In the genomic region with DNA sequence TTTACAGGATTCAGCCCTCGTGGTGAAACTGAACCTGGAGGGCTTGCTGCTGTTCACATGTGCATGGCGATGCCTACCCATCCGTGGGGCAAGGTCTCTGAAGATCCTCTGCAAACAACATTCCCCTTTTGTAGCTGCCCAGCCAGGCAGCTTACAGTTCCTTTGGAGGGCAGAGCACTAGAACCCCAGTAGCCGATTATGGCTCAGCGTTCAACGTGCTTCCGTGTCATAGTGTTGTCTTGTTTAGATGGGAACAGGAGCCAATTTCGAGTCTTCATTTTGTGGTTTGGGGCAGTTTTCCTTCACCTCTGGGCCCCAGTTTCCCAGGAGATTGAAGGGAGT, we compare ENCODE assay signal across 8 mouse cellular contexts. TPM values are rescaled to one million over a fixed set of nuclear protein-coding genes. Genes with fewer than 3 reads are reported as not detected.
A peak's percentile ranks its signal among the peaks of the same experiment; 100 is the strongest.
DNase-seq lines count a peak whose midpoint lies in the region; ATAC-seq and TF ChIP-seq lines count a peak whose summit lies in the region.

No protein-coding gene starts in this region.

- ATAC-seq in hindbrain, embryonic 11.5 days (ENCODE audit: low FRiP score) = peak; percentile 67; the same call in 1 of the 2 replicates
- ATAC-seq in megakaryocyte progenitor cell, adult 5-6 weeks (replicated peaks; ENCODE audit: poor library complexity) = peak; percentile 5

- H3K4me2 ChIP-seq in hindbrain, embryonic 11.5 days (replicated peaks; ENCODE audit: low read depth, low read length) = peak overlapping the region; percentile 20; the same call in 1 of the 2 replicates

- no peak for DNase-seq in heart, embryonic 10.5 days (ENCODE audit: low spot score)
- no peak for DNase-seq in heart, postnatal 10 days
- DNase-seq in hindbrain, embryonic 11.5 days (ENCODE audit: low spot score) = no peak
- no peak for DNase-seq in right cerebral cortex, adult 2 months (ENCODE audit: low spot score in 2 of 2)
- no peak for DNase-seq in layer of hippocampus, adult 9-10 months (ENCODE audit: low spot score)
- DNase-seq in adrenal gland, postnatal 25 days = no peak

- intact Hi-C loops in heart, postnatal 10 days (cut with DNase I) = loop anchor here (1.0 to 10.0 kb wide), 10 partner anchors 46 to 1201 kb away; a partner anchor contains a TSS

- peak overlapping the region; percentile 43 for H3K4me3 ChIP-seq in heart, embryonic 10.5 days
- H3K4me3 ChIP-seq in ES-Bruce4 (ENCODE audit: low read depth, low read length) = peak overlapping the region; percentile 26; the same call in 1 of the 2 replicates
- no peak overlapping the region for H3K4me3 ChIP-seq in hindbrain, embryonic 11.5 days (ENCODE audit: low read depth, low read length)

- peaks cover 38% of the 10 kb centered on the region for H3K36me3 ChIP-seq in heart, embryonic 10.5 days
- H3K36me3 ChIP-seq in ES-Bruce4 (ENCODE audit: control insufficient read depth, insufficient read depth, low read length, poor library complexity, severe bottlenecking) = peaks cover 53% of the 10 kb centered on the region
- H3K36me3 ChIP-seq in hindbrain, embryonic 11.5 days (ENCODE audit: control insufficient read depth, insufficient read depth, low read length) = no peaks in the 10 kb centered on the region

- TF ChIP-seq POLR2A in ES-Bruce4 (IDR thresholded peaks at IDR 0.05; ENCODE audit: insufficient read depth, low read length) = no peak

- no peaks in the 10 kb centered on the region for H3K9me3 ChIP-seq in heart, embryonic 10.5 days
- no peaks in the 10 kb centered on the region for H3K9me3 ChIP-seq in ES-Bruce4 (replicated peaks; ENCODE audit: control insufficient read depth, insufficient read depth, low read length, poor library complexity, severe bottlenecking)
- no peaks in the 10 kb centered on the region for H3K9me3 ChIP-seq in hindbrain, embryonic 11.5 days (ENCODE audit: control insufficient read depth, low read length)

- H3K27me3 ChIP-seq in heart, embryonic 10.5 days (ENCODE audit: insufficient read depth, poor library complexity, severe bottlenecking) = no peaks in the 10 kb centered on the region
- no peaks in the 10 kb centered on the region for H3K27me3 ChIP-seq in ES-Bruce4 (ENCODE audit: control insufficient read depth, insufficient read depth, low read length, poor library complexity, severe bottlenecking)
- H3K27me3 ChIP-seq in hindbrain, embryonic 11.5 days (ENCODE audit: control insufficient read depth, insufficient read depth, low read length) = no peaks in the 10 kb centered on the region

- H3K9ac ChIP-seq in ES-Bruce4 (ENCODE audit: low read depth, poor library complexity, severe bottlenecking) = 0 out of 2 replicates have a peak overlapping the region, but pooled peaks have one; percentile 6
- H3K9ac ChIP-seq in hindbrain, embryonic 11.5 days (ENCODE audit: low read depth, low read length) = peak overlapping the region; percentile 54

- peaks cover 10% of the 10 kb centered on the region for H3K4me1 ChIP-seq in heart, embryonic 10.5 days
- H3K4me1 ChIP-seq in ES-Bruce4 (ENCODE audit: control insufficient read depth, insufficient read depth, low read length) = no peaks in the 10 kb centered on the region
- peaks cover 6% of the 10 kb centered on the region; the same call in 1 of the 2 replicates for H3K4me1 ChIP-seq in hindbrain, embryonic 11.5 days (replicated peaks; ENCODE audit: control insufficient read depth, insufficient read depth, low read length)

- WGBS in heart, embryonic 10.5 days = 18% methylated on average over 8 of the region's 8 CpGs
- 14% methylated on average over 8 of the region's 8 CpGs for WGBS in hindbrain, embryonic 11.5 days

- no peak for TF ChIP-seq CTCF in ES-Bruce4 (IDR thresholded peaks at IDR 0.05; ENCODE audit: low read depth, low read length)

- H3K27ac ChIP-seq in heart, embryonic 10.5 days = peak overlapping the region; percentile 80
- H3K27ac ChIP-seq in ES-Bruce4 (ENCODE audit: insufficient read depth, low read length) = peak overlapping the region; percentile 26; the same call in 1 of the 2 replicates
- H3K27ac ChIP-seq in hindbrain, embryonic 11.5 days (ENCODE audit: low read depth, low read length) = peak overlapping the region; percentile 88

- no peak for TF ChIP-seq EP300 in ES-Bruce4 (IDR thresholded peaks at IDR 0.05; ENCODE audit: insufficient read depth, low read depth, low read length)

RNA-seq across cellular contexts. Expression of a gene that starts 13.9 kb away (rescaled TPM):
- 782 and 904 TPM in 2 replicates for polyA plus RNA-seq in heart, embryonic 10.5 days (2016; fragmentation: Nextera tagmentation; extraction: Ambion mirVana)
- total RNA-seq in heart, postnatal 10 days (2021) = 1,000 to 10,000 TPM in 1 of 2 experiments, 100 to 1,000 TPM in 1; 985 to 1,065 TPM
- 3,686 and 4,006 TPM in 2 replicates for polyA plus RNA-seq in ES-Bruce4 (2011; ENCODE audit: insufficient read depth, insufficient read length, low read depth, missing spikeins)
- 1,026 and 1,035 TPM in 2 replicates for polyA plus RNA-seq in hindbrain, embryonic 11.5 days (2014; fragmentation: Nextera tagmentation; extraction: Ambion mirVana)
- total RNA-seq in megakaryocyte progenitor cell, adult 5-6 weeks (2015) = 4,931 and 5,478 TPM in 2 replicates
- 4,866 and 6,009 TPM in 2 replicates for total RNA-seq in megakaryocyte progenitor cell, adult 5-6 weeks (2017)
- total RNA-seq in adrenal gland, postnatal 25 days (2021) = 1,410 and 1,697 TPM in 2 replicates

RNA-seq across cellular contexts. Expression of a gene that starts 14.0 kb away (rescaled TPM):
- polyA plus RNA-seq in heart, embryonic 10.5 days (2016; fragmentation: Nextera tagmentation; extraction: Ambion mirVana) = 16.9 and 18.1 TPM in 2 replicates
- total RNA-seq in heart, postnatal 10 days (2021) = 10 to 100 TPM; 14.2 to 16.1 TPM
- polyA plus RNA-seq in ES-Bruce4 (2011; ENCODE audit: insufficient read depth, insufficient read length, low read depth, missing spikeins) = 33.3 and 33.6 TPM in 2 replicates
- polyA plus RNA-seq in hindbrain, embryonic 11.5 days (2014; fragmentation: Nextera tagmentation; extraction: Ambion mirVana) = 19.9 and 22.4 TPM in 2 replicates
- total RNA-seq in megakaryocyte progenitor cell, adult 5-6 weeks (2015) = 16.4 and 23.6 TPM in 2 replicates
- 11.4 and 16.3 TPM in 2 replicates for total RNA-seq in megakaryocyte progenitor cell, adult 5-6 weeks (2017)
- total RNA-seq in adrenal gland, postnatal 25 days (2021) = 24.0 and 25.1 TPM in 2 replicates

Comparison
In these comparisons a context has a peak if more than half of its experiments do, and no peak if none do; other contexts are left out.
1. H3K27ac ChIP-seq: peak in every context shown above with its lines; median percentile 88 in hindbrain, embryonic 11.5 days; 80 in heart, embryonic 10.5 days; 26 in ES-Bruce4.